Mouse (Mus musculus): ENCODE data around the gene Emp2. TPM values are rescaled to one million over a fixed set of nuclear protein-coding genes. Genes with fewer than 3 reads are reported as not detected.

Emp2 gene
- polyA plus RNA-seq, 1 experiment from 2014 or later = 14.1 TPM

GRCm38 (mm10) chr16:10338601-10339000 lies 24.8 kb upstream of the Emp2 start:
- DNase-seq (ENCODE audit: low read depth, low spot score) (no peak), ATAC-seq (no peak)
- no peak for TF ChIP-seq CTCF (IDR thresholded peaks at IDR 0.05)
- ChIA-PET POLR2A (no interaction called here), CTCF (no interaction called here)
- H3K27me3 ChIP-seq = no peaks in the 10 kb centered on the region
- in situ Hi-C loops (cut with MboI; ENCODE audit: low pct_unique_long_range_greater_than_20kb) = no loop called here

- no peak for ATAC-seq
- in situ Hi-C loops (cut with MboI; ENCODE audit: low pct_unique_long_range_greater_than_20kb) = no loop called here
- no peaks in the 10 kb centered on the region for H3K27me3 ChIP-seq
- no peak for TF ChIP-seq CTCF (IDR thresholded peaks at IDR 0.05)
- POLR2A ChIA-PET = no interaction called here
- no peak for DNase-seq (ENCODE audit: low read depth, low spot score)
- CTCF ChIA-PET = no interaction called here
These were observed 23.8 kb upstream of the Emp2 start for GRCm38 (mm10) chr16:10337422-10338197.

- CTCF ChIA-PET = no interaction called here
- POLR2A ChIA-PET = no interaction called here
- no peak for TF ChIP-seq CTCF (IDR thresholded peaks at IDR 0.05)
- ATAC-seq = no peak
- no peak for DNase-seq (ENCODE audit: low read depth, low spot score)
- in situ Hi-C loops (cut with MboI; ENCODE audit: low pct_unique_long_range_greater_than_20kb) = no loop called here
- H3K27me3 ChIP-seq = no peaks in the 10 kb centered on the region
These were observed 23.0 kb upstream of the Emp2 start for GRCm38 (mm10) chr16:10336454-10337421.

- in situ Hi-C loops (cut with MboI; ENCODE audit: low pct_unique_long_range_greater_than_20kb) = no loop called here
- POLR2A ChIA-PET = no interaction called here
- CTCF ChIA-PET = no interaction called here
- DNase-seq (ENCODE audit: low read depth, low spot score) (no peak), ATAC-seq (no peak)
- no peaks in the 10 kb centered on the region for H3K27me3 ChIP-seq
- no peak for TF ChIP-seq CTCF (IDR thresholded peaks at IDR 0.05)
These were observed 22.2 kb upstream of the Emp2 start for GRCm38 (mm10) chr16:10335953-10336352.

- POLR2A ChIA-PET = no interaction called here
- no peak for ATAC-seq
- no peak for TF ChIP-seq CTCF (IDR thresholded peaks at IDR 0.05)
- H3K27me3 ChIP-seq = no peaks in the 10 kb centered on the region
- CTCF ChIA-PET = interaction anchor here (0.9 to 1.5 kb wide), 4 partner anchors 8 to 60 kb away, joined by 3 to 4 read pairs (median 3); partner anchors contain the start of gene Emp2
- no peak for DNase-seq (ENCODE audit: low read depth, low spot score)
- in situ Hi-C loops (cut with MboI; ENCODE audit: low pct_unique_long_range_greater_than_20kb) = no loop called here
These were observed 19.0 kb upstream of the Emp2 start for GRCm38 (mm10) chr16:10332732-10333131.

- no peak for TF ChIP-seq CTCF (IDR thresholded peaks at IDR 0.05)
- H3K27me3 ChIP-seq = no peaks in the 10 kb centered on the region
- CTCF ChIA-PET = interaction anchor here (1.5 kb wide), 1 partner anchor 58 kb away, joined by 4 read pairs; no protein-coding TSS in a partner anchor
- in situ Hi-C loops (cut with MboI; ENCODE audit: low pct_unique_long_range_greater_than_20kb) = no loop called here
- POLR2A ChIA-PET = no interaction called here
- DNase-seq (ENCODE audit: low read depth, low spot score) (no peak), ATAC-seq (no peak)
These were observed 17.1 kb upstream of the Emp2 start for GRCm38 (mm10) chr16:10330586-10331495.

- no peaks in the 10 kb centered on the region for H3K27me3 ChIP-seq
- no peak for TF ChIP-seq CTCF (IDR thresholded peaks at IDR 0.05)
- CTCF ChIA-PET = interaction anchor here (1.1 to 1.4 kb wide), 2 partner anchors 13 to 72 kb away, joined by 3 to 4 read pairs; no protein-coding TSS in a partner anchor
- POLR2A ChIA-PET = interaction anchor here (0.6 kb wide), 1 partner anchor 31 kb away, joined by 6 read pairs; no protein-coding TSS in a partner anchor
- DNase-seq (ENCODE audit: low read depth, low spot score) = peak; percentile 20
- in situ Hi-C loops (cut with MboI; ENCODE audit: low pct_unique_long_range_greater_than_20kb) = no loop called here
- ATAC-seq = peak; percentile 34
These were observed 14.0 kb upstream of the Emp2 start for GRCm38 (mm10) chr16:10327563-10328333.

GRCm38 (mm10) chr16:10319914-10320569 lies 6.3 kb upstream of the Emp2 start:
- in situ Hi-C loops (cut with MboI; ENCODE audit: low pct_unique_long_range_greater_than_20kb) = no loop called here
- no peak for DNase-seq (ENCODE audit: low read depth, low spot score)

GRCm38 (mm10) chr16:10317197-10317544 lies 3.4 kb upstream of the Emp2 start:
- no peaks in the 10 kb centered on the region for H3K27me3 ChIP-seq
- in situ Hi-C loops (cut with MboI; ENCODE audit: low pct_unique_long_range_greater_than_20kb) = no loop called here
- TF ChIP-seq CTCF (IDR thresholded peaks at IDR 0.05) = no peak
- DNase-seq (ENCODE audit: low read depth, low spot score) (no peak), ATAC-seq (no peak)
- ChIA-PET CTCF (interaction anchor here (1.1 to 1.5 kb wide), 3 partner anchors 10 to 37 kb away, joined by 3 read pairs; no protein-coding TSS in a partner anchor), POLR2A (no interaction called here)

More at GRCm38 (mm10) chr16:10319914-10320569, 6.3 kb upstream of the Emp2 start:
- TF ChIP-seq CTCF (IDR thresholded peaks at IDR 0.05) = no peak
- no peaks in the 10 kb centered on the region for H3K27me3 ChIP-seq
- ChIA-PET CTCF (interaction anchor here (2.4 kb wide), 1 partner anchor 40 kb away, joined by 6 read pairs; no protein-coding TSS in a partner anchor), POLR2A (interaction anchor here (0.6 kb wide), 1 partner anchor 47 kb away, joined by 4 read pairs; no protein-coding TSS in a partner anchor)
- no peak for ATAC-seq

Measured in Patski (cell line).